Mouse (Mus musculus) testis, postnatal 14 days (tissue): ENCODE data around the gene Ccdc160.

Experiments
- DNase-seq: peaks from one replicate; pipeline ENCODE4 v3.0.0; 2021; ENCODE audit warnings: low spot score

Gene Ccdc160

DNA sequence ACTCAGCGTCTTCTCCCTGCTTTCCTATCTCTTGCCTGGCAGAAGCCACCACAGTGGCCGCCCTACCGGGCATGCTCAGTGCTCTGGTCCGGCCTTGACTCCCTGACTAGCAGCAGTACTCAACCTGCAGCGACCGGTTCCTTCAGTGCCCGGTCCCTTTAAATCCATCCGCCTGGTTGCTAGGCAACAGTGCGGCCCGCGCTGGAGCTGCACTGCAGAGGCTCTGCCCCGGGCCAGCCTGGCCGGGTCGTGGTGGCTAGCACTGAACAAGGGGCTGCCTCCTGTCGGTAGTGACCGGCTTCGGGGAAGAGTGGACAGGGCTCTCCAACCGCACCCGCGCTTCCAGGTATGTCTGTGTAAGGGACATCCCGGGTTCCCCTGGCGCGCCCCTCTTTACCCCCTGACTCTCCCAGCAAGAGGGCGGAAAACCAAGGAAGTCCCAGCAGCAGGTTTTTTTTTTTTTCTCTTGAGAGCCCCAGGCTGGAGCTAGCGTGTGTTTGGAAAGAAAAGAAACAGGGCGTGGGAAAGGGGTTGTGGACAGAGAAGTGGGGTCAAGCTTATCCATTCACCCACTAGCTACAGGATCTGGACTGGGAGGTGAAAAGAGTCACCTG is at the start of gene Ccdc160:
Ccdc160 (plus strand) TSS at position 221 of the 614 bp plus-strand sequence.
- DNase-seq: peak; percentile 78

DNA sequence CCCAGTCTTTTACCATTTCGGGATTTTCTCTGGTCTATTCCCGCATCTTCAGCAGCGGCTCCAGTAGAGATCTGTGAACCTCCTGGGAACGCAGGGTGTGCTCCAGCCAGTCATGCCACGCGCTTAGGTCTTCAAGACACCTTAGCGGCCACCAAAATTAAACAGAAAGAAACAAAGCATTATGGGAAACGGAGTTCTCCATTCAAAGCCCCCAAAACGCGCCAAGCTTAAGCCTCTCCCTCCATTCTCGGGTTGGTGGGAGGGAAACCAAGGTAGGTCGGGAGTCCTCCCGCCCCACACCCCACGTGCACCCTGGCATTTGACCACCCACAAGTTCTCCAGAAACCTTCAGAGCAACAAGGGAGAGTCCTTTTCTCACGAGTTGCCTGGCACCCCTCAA is 47.2 kb upstream of the Ccdc160 start:
- no peak for DNase-seq

GRCm38 (mm10) chrX:52744201-52745051 is 46.6 kb upstream of the Ccdc160 start:
- peak; percentile 5 for DNase-seq

DNA sequence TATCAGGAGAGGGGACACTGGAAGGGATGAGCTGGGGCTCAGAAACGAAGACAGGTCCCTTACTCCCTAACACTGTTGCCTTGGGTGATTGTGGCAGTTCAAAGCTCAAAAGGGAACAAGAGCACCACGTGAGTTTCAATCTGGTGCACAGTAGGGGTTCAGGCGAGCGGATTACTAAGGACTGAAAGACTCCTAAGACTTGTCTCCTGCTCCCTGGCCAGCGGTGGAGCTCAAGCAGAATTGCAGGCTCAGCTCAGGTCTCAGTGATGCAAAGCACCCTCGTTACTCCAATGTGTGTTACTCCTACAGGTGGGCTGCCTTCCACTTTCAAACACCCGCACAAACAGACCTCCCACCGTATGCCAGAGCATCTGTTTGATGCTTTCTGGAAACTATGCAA is 45.5 kb upstream of the Ccdc160 start:
- no peak for DNase-seq

GRCm38 (mm10) chrX:52745917-52746316 is 45.1 kb upstream of the Ccdc160 start:
- DNase-seq: no peak

DNA sequence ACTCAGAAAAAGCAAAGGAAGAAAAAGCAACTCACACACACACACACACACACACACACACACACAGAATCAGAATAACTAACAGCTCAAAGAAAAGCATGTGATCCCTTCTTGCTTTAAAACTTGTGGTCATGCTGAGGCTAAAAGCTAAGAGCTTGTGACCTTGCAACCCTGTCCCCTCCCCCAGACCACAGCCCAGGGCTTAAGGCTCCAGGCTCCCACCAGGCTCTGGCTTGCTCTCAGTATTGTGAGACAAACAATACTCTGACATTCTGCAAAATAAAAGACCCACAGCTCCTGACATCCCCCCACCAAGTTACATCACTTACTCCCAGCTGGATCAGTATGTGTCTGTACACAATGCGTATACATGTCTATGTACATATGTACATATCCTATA is 44.2 kb upstream of the Ccdc160 start:
- DNase-seq: no peak

GRCm38 (mm10) chrX:52753491-52754085 is 37.4 kb upstream of the Ccdc160 start:
- no peak for DNase-seq

GRCm38 (mm10) chrX:52757164-52757563 is 33.8 kb upstream of the Ccdc160 start:
- DNase-seq: no peak

GRCm38 (mm10) chrX:52759232-52759631 is 31.8 kb upstream of the Ccdc160 start:
- no peak for DNase-seq

DNA sequence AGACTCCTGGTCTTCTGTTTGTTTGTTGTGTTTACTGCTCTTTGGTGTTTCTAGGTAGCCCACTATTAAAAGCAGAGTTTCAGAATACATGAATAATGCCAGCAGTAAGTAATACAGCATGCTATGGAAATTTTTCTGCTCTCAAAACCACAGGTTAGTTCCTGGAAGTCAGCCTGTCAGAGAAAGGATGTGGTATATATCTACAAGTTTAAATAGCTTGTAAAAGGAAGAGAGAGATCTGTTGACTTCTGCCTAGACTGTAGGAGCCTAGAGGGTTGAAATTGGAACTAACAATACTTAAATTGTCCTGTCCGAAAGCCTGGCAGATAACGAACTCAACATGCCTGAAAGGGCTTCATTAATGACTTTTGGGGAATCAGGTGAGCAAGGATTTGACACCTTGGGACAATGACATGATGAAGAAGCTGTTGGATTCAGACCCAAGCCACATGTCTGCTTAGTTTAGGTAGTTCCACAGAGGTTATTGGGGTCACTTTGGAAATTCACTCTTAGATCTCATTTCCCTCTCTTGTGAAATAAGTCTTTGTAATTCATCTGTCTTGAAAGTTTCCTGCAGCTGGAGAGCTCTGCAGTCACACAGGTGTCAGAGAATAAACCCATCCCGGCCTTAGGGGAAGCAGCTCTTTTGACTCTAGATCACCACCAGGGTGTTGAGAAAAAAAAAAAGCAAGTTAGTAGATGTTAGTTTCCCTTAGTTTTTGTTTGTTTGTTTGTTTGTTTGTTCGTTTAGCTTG is 30.6 kb upstream of the Ccdc160 start:
- no peak for DNase-seq

GRCm38 (mm10) chrX:52762221-52762620 is 28.8 kb upstream of the Ccdc160 start:
- no peak for DNase-seq

GRCm38 (mm10) chrX:52775973-52776372 is 15.0 kb upstream of the Ccdc160 start:
- DNase-seq: peak; percentile 15

GRCm38 (mm10) chrX:52777671-52778070 is 13.3 kb upstream of the Ccdc160 start:
- no peak for DNase-seq

- no peak for DNase-seq
Observed at GRCm38 (mm10) chrX:52783898-52784297, 7.1 kb upstream of the Ccdc160 start.

- DNase-seq: no peak
Observed at GRCm38 (mm10) chrX:52791944-52792719, 1.1 kb downstream of the Ccdc160 start.

- no peak for DNase-seq
Observed at GRCm38 (mm10) chrX:52792861-52793260, 1.9 kb downstream of the Ccdc160 start.

DNA sequence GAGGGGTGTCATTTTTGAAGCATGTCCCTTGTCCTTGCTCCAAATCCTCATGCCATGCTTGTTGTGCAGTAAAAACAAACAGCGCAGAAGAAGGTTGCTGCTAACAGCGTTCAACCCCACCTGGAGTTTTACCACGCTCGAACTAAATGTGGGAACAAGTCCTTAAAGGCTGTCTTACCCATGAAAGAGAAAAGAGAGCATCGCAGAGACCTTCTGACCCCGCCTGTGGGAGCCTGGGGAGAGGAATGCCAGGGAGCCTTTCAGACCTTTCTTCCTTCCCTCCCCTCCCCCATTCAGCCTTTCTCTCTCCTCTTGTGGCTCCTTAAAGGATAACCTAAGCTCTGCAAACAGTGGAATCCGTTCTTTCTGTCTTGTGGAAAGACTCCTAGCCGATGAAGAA is 4.8 kb downstream of the Ccdc160 start:
- DNase-seq: no peak

- DNase-seq: peak; percentile 79
Observed at GRCm38 (mm10) chrX:52797031-52797625, 6.1 kb downstream of the Ccdc160 start.

- DNase-seq: no peak
Observed at GRCm38 (mm10) chrX:52798255-52798654, 7.3 kb downstream of the Ccdc160 start.

- no peak for DNase-seq
Observed at GRCm38 (mm10) chrX:52799566-52799965, 8.6 kb downstream of the Ccdc160 start.

DNA sequence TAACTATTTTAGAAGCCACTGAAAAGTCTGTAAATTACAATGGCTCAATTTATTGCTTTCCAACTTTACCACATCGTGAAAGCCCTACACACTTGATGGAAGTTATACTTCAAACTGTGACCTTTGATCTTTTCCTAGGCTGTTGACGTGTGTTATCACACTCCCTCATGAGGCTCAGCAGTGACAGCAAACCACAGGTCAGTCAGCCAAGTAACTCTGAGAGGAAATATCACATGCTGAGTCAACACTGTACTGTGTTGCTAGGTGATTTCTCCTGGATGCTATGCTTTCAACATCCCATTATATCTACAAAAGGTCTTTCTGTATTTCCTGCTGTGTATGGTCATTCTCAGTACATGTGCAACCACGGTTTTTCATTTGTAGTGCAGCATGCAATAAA is 28.3 kb downstream of the Ccdc160 start:
- DNase-seq: no peak
